ENCODE assay signal across 8 mouse cellular contexts in genomic region chr2:131134381-131134780, GRCm38 (mm10). TPM values are rescaled to one million over a fixed set of nuclear protein-coding genes. Genes with fewer than 3 reads are reported as not detected.
DNase-seq lines count a peak whose midpoint lies in the region; ATAC-seq and TF ChIP-seq lines count a peak whose summit lies in the region.

No protein-coding gene starts in this region.

- intact Hi-C loops in left cerebral cortex, adult 2 months (cut with DNase I): no loop called here
- intact Hi-C loops in left cerebral cortex, postnatal 4 days (cut with DNase I): no loop called here
- intact Hi-C loops in heart, adult 2 months (cut with DNase I): no loop called here

- peak overlapping the region; percentile 40; the same call in 1 of the 2 replicates for H3K27ac ChIP-seq in left cerebral cortex, adult 2 months
- peak overlapping the region; percentile 94 for H3K27ac ChIP-seq in heart, adult 2 months

- 19% methylated on average over 1 of the region's 1 CpGs for WGBS in heart, adult 2 months

- H3K36me3 ChIP-seq in heart, adult 2 months (ENCODE audit: control insufficient read depth, insufficient read depth, low read length): peaks cover 40% of the 10 kb centered on the region

- H3K4me1 ChIP-seq in heart, adult 2 months (ENCODE audit: control insufficient read depth, insufficient read depth, low read length): peaks cover 27% of the 10 kb centered on the region

- no peak for DNase-seq in left cerebral cortex, adult 2 months (ENCODE audit: extremely low spot score in 1 of 2, low spot score in 2 of 2)
- no peak for DNase-seq in left cerebral cortex, postnatal 4 days
- DNase-seq in heart, adult 2 months: peak; percentile 71 to 82
- peak; percentile 62 to 84 for DNase-seq in kidney, postnatal 25 days
- DNase-seq in lung, postnatal 4 days: peak; percentile 66 to 83
- DNase-seq in embryo, embryonic 11 days: no peak
- no peak for DNase-seq in ovary, postnatal 36 days (ENCODE audit: low spot score)

- TF ChIP-seq CTCF in left cerebral cortex, adult 2 months (IDR thresholded peaks at IDR 0.05): no peak
- TF ChIP-seq CTCF in heart, adult 2 months (IDR thresholded peaks at IDR 0.05): no peak

- H3K4me3 ChIP-seq in left cerebral cortex, adult 2 months: no peak overlapping the region
- peak overlapping the region; percentile 7; the same call in 1 of the 2 replicates for H3K4me3 ChIP-seq in heart, adult 2 months

- peak; percentile 86 for TF ChIP-seq POLR2A in heart, adult 2 months (IDR thresholded peaks at IDR 0.05; ENCODE audit: insufficient read depth, low read depth, low read length)

- no peaks in the 10 kb centered on the region for H3K27me3 ChIP-seq in heart, adult 2 months (ENCODE audit: control insufficient read depth, insufficient read depth, low read length)

- H3K79me2 ChIP-seq in heart, adult 2 months (replicated peaks; ENCODE audit: control insufficient read depth, insufficient read depth, low read length): no peaks in the 10 kb centered on the region

- H3K9ac ChIP-seq in heart, adult 2 months (ENCODE audit: low read depth, low read length): peak overlapping the region; percentile 42

- TF ChIP-seq EP300 in heart, adult 2 months (IDR thresholded peaks at IDR 0.05; ENCODE audit: insufficient read depth, low read depth, low read length): peak; percentile 98

- ATAC-seq in megakaryocyte-erythroid progenitor cell, adult 5-6 weeks (replicated peaks; ENCODE audit: low FRiP score, low TSS enrichment, poor library complexity, severe bottlenecking): no peak

RNA-seq across cellular contexts. Expression of gene Gm11037, which starts 1.1 kb away (rescaled TPM):
- not detected for total RNA-seq in left cerebral cortex, adult 2 months (2021)
- not detected for total RNA-seq in left cerebral cortex, postnatal 4 days (2021)
- total RNA-seq in heart, adult 2 months (2021): not detected
- not detected in 2 replicates for polyA plus RNA-seq in heart, adult 2 months (2012; rRNA removed)
- not detected in 2 replicates for total RNA-seq in megakaryocyte-erythroid progenitor cell, adult 5-6 weeks (2014; fragmentation: Nextera tagmentation)
- not detected in 2 replicates for total RNA-seq in megakaryocyte-erythroid progenitor cell, adult 5-6 weeks (2017)

RNA-seq across cellular contexts. Expression of gene Hspa12b, which starts 7.3 kb away (rescaled TPM):
- total RNA-seq in left cerebral cortex, adult 2 months (2021): 10 to 100 TPM; 10.1 to 12.8 TPM
- total RNA-seq in left cerebral cortex, postnatal 4 days (2021): 1 to 10 TPM; 9.0 to 9.7 TPM
- total RNA-seq in heart, adult 2 months (2021): 10 to 100 TPM; 29.7 to 31.4 TPM
- polyA plus RNA-seq in heart, adult 2 months (2012; rRNA removed): 21.9 and 27.8 TPM in 2 replicates
- 0.44 and 3.9 TPM in 2 replicates for total RNA-seq in megakaryocyte-erythroid progenitor cell, adult 5-6 weeks (2014; fragmentation: Nextera tagmentation)
- total RNA-seq in megakaryocyte-erythroid progenitor cell, adult 5-6 weeks (2017): 1.3 TPM in 1 of 2 replicates, not detected in the other

RNA-seq across cellular contexts. Expression of gene 1700037H04Rik, which starts 25.5 kb away (rescaled TPM):
- total RNA-seq in left cerebral cortex, adult 2 months (2021): 10 to 100 TPM; 63.7 to 76.7 TPM
- total RNA-seq in left cerebral cortex, postnatal 4 days (2021): 10 to 100 TPM; 57.3 to 59.2 TPM
- 10 to 100 TPM in 1 of 2 experiments, 1 to 10 TPM in 1; 9.8 to 11.3 TPM for total RNA-seq in heart, adult 2 months (2021)
- polyA plus RNA-seq in heart, adult 2 months (2012; rRNA removed): 33.6 and 48.9 TPM in 2 replicates
- total RNA-seq in megakaryocyte-erythroid progenitor cell, adult 5-6 weeks (2014; fragmentation: Nextera tagmentation): 92.8 and 94.2 TPM in 2 replicates
- total RNA-seq in megakaryocyte-erythroid progenitor cell, adult 5-6 weeks (2017): 29.0 and 55.6 TPM in 2 replicates

RNA-seq across cellular contexts. Expression of gene Cenpb, which starts 45.5 kb away (rescaled TPM):
- total RNA-seq in left cerebral cortex, adult 2 months (2021): 10 to 100 TPM; 65.3 to 69.8 TPM
- 100 to 1,000 TPM; 103 to 108 TPM for total RNA-seq in left cerebral cortex, postnatal 4 days (2021)
- 10 to 100 TPM; 71.9 to 92.6 TPM for total RNA-seq in heart, adult 2 months (2021)
- polyA plus RNA-seq in heart, adult 2 months (2012; rRNA removed): 57.1 and 58.5 TPM in 2 replicates
- 8.0 and 8.8 TPM in 2 replicates for total RNA-seq in megakaryocyte-erythroid progenitor cell, adult 5-6 weeks (2014; fragmentation: Nextera tagmentation)
- 6.8 and 10.8 TPM in 2 replicates for total RNA-seq in megakaryocyte-erythroid progenitor cell, adult 5-6 weeks (2017)

RNA-seq across cellular contexts. Expression of gene Siglec1, which starts 47.8 kb away (rescaled TPM):
- under 1 TPM; 0.44 to 0.45 TPM for total RNA-seq in left cerebral cortex, adult 2 months (2021)
- under 1 TPM; 0.56 to 0.85 TPM for total RNA-seq in left cerebral cortex, postnatal 4 days (2021)
- 1 to 10 TPM; 2.1 to 2.5 TPM for total RNA-seq in heart, adult 2 months (2021)
- 3.1 and 3.3 TPM in 2 replicates for polyA plus RNA-seq in heart, adult 2 months (2012; rRNA removed)
- total RNA-seq in megakaryocyte-erythroid progenitor cell, adult 5-6 weeks (2014; fragmentation: Nextera tagmentation): 0.22 and 0.48 TPM in 2 replicates
- total RNA-seq in megakaryocyte-erythroid progenitor cell, adult 5-6 weeks (2017): not detected in 2 replicates

Comparison
In these comparisons a context has a peak if more than half of its experiments do, and no peak if none do; other contexts are left out.
1. DNase-seq: peak in heart, adult 2 months (2 of 2), kidney, postnatal 25 days (2 of 2) and lung, postnatal 4 days (2 of 2); none in left cerebral cortex, adult 2 months (0 of 2), left cerebral cortex, postnatal 4 days (single experiment), embryo, embryonic 11 days (single experiment) and ovary, postnatal 36 days (single experiment).